Mouse (Mus musculus): ENCODE results near the gene Lrrc47.

Lrrc47 gene

DNA sequence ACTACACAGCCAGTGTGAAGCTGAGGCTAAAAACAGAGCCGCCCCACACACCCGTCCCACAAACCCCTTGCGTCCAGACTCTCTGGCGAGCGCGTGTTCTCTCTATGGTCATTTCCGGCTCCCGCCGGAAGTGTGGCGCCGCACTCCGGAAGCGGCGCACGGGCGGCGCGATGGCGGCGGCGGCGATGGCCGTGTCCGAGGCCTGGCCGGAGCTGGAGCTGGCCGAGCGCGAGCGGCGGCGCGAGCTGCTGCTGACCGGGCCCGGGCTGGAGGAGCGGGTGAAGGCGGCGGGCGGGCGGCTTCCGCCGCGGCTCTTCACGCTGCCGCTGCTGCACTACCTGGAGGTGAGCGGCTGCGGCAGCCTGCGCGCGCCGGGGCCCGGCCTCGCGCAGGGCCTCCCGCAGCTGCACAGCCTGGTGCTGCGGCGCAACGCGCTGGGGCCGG lies at the start of gene Lrrc47:
Gene Lrrc47 (plus strand): TSS at position 86 of the 444 bp plus-strand sequence.
- peak; percentile 89 for DNase-seq (ENCODE audit: low read depth, low spot score)

- DNase-seq (ENCODE audit: low read depth, low spot score), result no peak
Measured at GRCm38 (mm10) chr4:153962631-153963030, 48.9 kb upstream of the Lrrc47 start.

DNA sequence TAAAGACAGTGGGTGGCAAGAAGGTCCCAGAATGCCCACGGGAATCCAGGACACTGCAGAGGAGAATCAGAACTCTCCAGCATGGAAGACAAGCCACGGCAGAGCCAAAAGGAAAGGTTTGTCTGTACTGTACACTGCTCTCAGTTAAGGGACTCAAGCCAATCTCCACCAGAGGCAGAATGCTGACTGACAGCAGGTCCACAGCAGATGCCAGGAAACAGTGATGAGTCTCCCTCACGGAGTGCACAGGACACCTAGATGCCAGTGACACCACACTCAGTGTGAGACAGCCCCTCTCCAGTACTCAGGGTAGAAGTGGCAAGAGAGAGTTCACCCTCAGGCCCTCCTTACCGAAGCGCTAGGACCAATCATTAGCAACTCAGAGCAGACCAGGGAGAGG lies 44.9 kb upstream of the Lrrc47 start:
- DNase-seq (ENCODE audit: low read depth, low spot score), result no peak

DNA sequence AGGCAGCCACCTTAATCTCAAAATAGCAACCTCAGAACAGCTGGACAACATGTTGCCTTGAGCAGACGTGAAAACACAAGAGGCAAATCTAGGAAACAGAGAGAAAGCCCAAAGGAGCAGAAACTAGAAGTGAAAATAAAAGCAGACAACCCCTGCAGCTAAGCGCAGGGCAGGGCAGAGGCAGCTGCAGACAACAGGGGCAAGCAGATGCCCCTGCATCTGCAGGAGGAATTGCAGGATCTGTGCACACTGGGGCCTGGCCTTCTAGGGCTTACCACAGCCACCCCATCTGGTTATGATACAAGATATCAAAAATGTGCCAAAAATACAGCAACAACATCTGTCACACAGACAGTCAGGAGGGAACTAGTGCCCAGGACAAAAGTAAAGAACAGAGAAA lies 44.0 kb upstream of the Lrrc47 start:
- no peak for DNase-seq (ENCODE audit: low read depth, low spot score)

GRCm38 (mm10) chr4:153968063-153968462 lies 43.5 kb upstream of the Lrrc47 start:
- DNase-seq (ENCODE audit: low read depth, low spot score), result no peak

DNA sequence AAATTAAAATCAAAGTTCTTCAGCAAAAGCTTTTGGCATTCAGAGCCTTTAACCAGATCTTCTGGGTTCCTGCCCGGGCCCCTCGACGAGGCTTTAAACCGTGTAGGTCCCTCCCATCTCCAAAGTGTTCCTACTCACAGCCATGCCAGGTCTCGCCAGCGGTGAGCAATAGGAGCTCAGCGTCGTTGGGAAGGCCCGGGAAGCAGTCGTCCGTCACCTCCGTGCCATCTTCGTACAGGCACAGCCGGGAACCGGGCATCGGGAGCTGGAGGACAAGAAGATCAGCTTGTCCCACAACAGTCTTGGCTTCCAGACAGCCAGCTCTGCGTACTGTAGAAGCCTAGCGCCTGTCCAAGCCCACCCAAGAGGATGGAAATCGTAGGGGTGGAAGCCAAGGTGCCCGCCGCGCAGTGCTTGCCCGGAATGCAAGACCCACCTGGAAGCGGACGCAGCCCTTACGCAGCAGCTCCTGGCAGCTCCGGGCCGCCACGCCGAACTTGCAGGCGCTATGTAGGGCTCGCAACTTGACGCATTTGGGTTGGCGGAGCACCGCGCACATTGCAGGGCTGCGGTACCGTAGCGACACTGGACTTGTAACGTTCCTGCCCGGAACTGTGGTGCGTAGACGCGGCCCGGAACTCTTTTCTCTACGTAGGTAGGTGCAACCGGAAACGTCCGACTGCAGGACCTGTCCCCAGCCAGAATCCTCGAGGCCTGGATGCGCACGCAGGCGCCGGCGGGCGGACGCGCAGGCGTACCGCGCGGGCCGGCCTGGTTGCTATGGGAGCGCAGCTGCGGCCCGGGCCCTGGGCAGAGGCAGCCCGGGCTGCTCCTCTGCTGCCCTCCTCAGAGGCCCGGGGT lies 36.9 kb upstream of the Lrrc47 start, which contains the start of the genes Dffb and Cep104:
Gene Dffb (minus strand): TSS at position 696 of the 861 bp plus-strand sequence.
Gene Cep104 (plus strand): TSS at position 764 of the 861 bp plus-strand sequence.
- peak; percentile 96 for DNase-seq (ENCODE audit: low read depth, low spot score)

DNA sequence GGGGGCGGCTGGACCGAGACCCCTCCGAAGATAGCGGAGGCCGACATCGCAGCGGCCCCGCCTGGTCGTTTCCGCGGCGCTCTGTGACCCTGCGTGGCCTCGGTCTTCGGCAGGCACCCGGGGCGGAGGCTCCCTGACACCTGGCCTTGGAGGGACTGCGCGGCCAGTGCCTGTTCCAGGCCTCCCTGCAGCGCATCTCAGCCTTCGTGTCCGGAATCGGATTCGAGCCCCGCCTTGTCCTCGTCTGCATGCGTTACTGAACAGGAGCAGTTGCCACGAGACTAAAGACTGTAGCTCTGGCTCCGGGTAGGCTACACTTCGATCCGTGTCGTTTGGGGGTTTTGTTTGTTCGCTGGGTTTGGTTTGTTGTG lies 36.3 kb upstream of the Lrrc47 start:
- peak; percentile 49 for DNase-seq (ENCODE audit: low read depth, low spot score)

DNA sequence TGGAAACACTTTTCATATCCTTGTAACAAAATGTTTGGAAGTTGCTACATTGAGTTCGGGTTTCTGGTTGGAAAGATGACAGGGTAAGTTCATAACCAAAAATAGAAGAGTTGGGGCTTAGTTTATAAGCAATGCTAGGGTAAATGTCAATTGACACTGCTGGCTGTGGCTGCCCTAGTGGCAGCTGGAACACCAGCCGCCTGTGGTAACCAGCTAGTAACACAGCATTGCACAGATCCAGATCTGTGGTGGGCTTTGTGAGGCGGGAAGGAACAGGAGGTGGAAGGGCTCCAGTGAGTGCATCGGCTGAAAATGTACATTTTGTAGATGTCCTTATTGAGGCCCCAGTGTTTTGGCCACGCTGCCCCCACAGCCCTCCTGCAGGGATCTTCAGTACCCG lies 35.8 kb upstream of the Lrrc47 start:
- DNase-seq (ENCODE audit: low read depth, low spot score), result peak; percentile 14

- no peak for DNase-seq (ENCODE audit: low read depth, low spot score)
Measured at GRCm38 (mm10) chr4:153979243-153979642, 32.3 kb upstream of the Lrrc47 start.

- DNase-seq (ENCODE audit: low read depth, low spot score), result no peak
Measured at GRCm38 (mm10) chr4:153980470-153980869, 31.1 kb upstream of the Lrrc47 start.

- DNase-seq (ENCODE audit: low read depth, low spot score), result no peak
Measured at GRCm38 (mm10) chr4:153992715-153993114, 18.8 kb upstream of the Lrrc47 start.

- DNase-seq (ENCODE audit: low read depth, low spot score), result no peak
Measured at GRCm38 (mm10) chr4:153993505-153993904, 18.0 kb upstream of the Lrrc47 start.

DNA sequence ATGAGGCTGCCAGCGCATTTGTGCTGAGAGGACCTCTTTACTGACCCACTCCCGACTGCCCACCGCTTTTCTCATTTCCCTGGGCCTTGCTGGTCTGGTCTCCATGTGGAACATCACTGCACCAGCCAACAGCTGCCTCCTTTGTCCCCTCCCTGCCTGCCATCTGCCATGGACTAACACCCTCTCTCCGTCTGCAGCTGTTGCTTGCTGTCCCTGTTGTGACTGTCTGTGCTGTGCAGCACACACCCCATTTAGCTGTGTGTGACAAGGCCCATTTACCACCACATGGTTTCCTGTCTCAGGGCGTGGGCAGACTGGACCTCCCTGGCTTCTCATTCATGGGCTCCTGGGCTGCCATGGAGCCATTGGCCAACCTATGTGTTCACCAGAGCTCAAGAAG lies 6.0 kb upstream of the Lrrc47 start:
- DNase-seq (ENCODE audit: low read depth, low spot score), result no peak

GRCm38 (mm10) chr4:154006264-154006663 lies 5.3 kb upstream of the Lrrc47 start:
- DNase-seq (ENCODE audit: low read depth, low spot score), result no peak

GRCm38 (mm10) chr4:154007759-154008158 lies 3.8 kb upstream of the Lrrc47 start:
- no peak for DNase-seq (ENCODE audit: low read depth, low spot score)

DNA sequence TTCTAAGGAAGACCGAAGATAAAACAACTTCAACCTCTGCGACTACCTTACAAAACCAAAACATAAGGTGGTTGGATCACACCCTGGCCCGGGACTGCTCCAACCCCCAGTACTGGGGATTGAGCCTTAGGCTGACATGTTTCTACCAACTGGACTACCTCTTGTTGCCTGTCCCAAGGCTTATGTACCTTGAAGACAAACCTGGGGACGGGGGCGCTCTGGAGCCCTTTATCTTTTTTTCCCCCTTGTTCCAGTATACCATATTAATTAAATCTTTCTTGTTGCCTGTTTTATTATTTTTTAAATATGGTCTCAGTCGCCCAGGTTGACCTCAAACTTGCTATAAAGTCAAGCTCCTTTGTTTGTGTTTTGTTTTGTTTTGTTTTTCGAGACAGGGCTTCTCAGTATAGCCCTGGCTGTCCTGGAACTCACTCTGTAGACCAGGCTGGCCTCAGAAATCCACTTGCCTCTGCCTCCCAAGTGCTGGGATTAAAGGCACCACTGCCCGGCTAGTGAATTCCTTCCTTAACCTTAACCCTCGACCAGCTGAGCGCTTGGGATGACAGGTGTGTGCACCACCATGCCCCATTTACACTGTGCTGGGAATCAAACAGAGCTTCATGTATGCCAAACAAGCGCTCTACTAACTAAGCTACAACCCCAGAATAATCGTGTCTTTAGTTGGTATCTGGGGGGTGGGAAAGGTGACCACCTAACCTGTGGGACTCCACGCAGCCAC lies 455 bp upstream of the Lrrc47 start:
- DNase-seq (ENCODE audit: low read depth, low spot score), result no peak

DNA sequence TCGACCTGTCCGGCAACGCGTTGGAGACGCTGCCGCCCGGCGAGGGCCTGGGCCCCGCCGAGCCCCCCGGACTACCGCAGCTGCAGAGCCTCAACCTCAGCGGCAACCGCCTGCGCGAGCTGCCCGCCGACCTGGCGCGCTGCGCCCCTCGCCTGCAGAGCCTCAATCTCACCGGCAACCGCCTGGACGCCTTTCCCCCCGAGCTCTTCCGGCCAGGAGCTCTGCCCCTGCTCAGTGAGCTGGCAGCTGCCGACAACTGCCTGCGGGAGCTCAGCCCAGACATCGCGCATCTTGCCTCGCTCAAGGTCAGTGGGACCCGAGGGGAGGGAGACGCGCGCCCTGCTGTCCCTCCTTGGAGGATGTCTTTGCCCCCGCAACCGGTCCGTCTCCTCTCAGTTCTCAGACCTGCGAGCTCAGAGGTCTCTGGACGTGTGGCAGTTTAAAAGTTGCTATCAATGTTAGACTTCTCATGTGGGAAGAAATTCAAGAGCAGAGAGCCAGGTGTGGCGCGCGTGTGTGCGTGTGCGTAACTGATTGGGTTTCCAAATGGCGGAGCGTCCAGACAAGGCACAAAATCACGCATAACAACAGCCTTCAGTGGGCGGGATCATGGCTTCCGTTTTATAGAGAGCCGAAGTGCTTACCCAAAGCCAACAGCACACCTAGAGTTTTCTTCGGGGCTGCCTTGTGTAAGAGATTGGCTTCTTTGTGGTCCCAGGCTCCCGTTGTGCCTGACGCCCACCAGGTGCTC lies 776 bp downstream of the Lrrc47 start:
- peak; percentile 31 for DNase-seq (ENCODE audit: low read depth, low spot score)

- no peak for DNase-seq (ENCODE audit: low read depth, low spot score)
Measured at GRCm38 (mm10) chr4:154015476-154015875, 3.9 kb downstream of the Lrrc47 start.

DNA sequence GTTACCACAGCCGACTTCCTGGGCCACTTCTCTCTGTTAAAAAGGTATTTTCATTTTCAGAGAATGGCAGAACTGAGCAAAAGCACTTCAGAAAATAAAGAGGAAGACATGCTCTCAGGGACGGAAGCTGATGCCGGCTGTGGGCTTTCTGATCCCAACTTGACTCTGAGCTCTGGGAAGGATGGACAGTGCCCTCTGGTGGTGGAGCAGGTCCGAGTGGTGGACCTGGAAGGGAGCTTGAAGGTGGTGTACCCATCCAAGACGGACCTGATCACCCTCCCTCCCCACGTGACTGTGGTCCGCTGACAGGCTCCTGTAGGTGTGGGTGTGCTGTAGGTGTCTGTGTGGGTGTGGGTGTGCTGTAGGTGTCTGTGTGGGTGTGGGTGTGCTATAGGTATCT lies 8.0 kb downstream of the Lrrc47 start:
- peak; percentile 43 for DNase-seq (ENCODE audit: low read depth, low spot score)

DNA sequence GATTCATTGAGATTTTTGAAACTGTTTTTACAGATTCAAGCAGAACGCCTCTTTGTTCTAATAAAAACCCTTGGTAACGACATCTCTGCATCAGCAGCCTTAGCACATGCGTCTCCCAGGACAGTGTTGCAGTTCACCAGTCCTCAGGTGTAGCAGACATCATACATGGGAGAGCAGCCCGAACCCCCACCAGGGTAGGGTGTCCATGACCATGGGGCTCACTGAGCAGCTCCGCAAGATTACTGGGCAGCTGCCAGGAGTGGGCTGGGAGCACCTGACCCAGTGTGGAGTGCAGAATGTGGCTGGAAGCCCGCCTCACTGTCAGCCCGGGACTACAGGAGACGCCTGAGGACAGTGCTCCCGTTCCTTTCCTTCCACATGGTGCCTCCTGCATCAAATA lies 9.9 kb downstream of the Lrrc47 start:
- no peak for DNase-seq (ENCODE audit: low read depth, low spot score)

- DNase-seq (ENCODE audit: low read depth, low spot score), result no peak
Measured at GRCm38 (mm10) chr4:154022407-154022806, 10.9 kb downstream of the Lrrc47 start.

DNA sequence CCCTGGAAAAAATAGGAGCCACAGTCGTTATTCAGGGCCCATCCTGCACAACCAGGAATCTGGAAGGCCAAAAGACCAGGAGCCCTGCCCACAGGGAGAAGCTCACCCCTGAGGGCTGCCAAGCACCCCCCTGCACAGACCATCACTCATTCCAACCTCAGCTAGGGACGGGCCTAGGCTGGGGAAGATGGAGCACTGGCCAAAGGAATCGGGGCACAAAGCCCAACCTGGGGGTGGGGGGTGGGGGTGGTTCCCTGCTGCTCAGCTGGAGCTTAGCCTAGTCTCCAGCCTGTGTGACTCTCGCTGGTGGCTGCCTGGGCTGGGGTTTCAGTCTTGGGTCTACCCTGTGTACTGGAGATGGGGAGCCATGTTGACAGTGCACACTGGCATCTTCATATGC lies 11.3 kb downstream of the Lrrc47 start:
- DNase-seq (ENCODE audit: low read depth, low spot score), result no peak

Data from mesoderm, embryonic 11.5 days (tissue).